Mouse (Mus musculus) stomach, embryonic 16.5 days (tissue): ENCODE data around the gene Lrrc8c. TPM values are rescaled to one million over a fixed set of nuclear protein-coding genes. Genes with fewer than 3 reads are reported as not detected.

Source experiments
- ATAC-seq: fragments of 200-750 bp; cut with Nextera tagmentation; 2 replicates; pipeline ENCODE4 v1.8.0; 2017; ENCODE audit warnings: moderate number of reproducible peaks, moderate TSS enrichment; ENCODE audit not compliant: insufficient read depth, low FRiP score
- H3K27ac ChIP-seq: fragments of 300-500 bp; sonication (generic); 2 replicates; pipeline ENCODE4 v1.5.1; 2014; ENCODE audit warnings: low read length
- H3K27me3 ChIP-seq: fragments of 300-500 bp; sonication (generic); 2 replicates; pipeline ENCODE4 v1.6.1; 2014; ENCODE audit warnings: low read length, control low read depth, mixed read lengths; ENCODE audit not compliant: control insufficient read depth, insufficient read depth
- H3K36me3 ChIP-seq: fragments of 300-500 bp; sonication (generic); 2 replicates; pipeline ENCODE4 v1.6.1; 2014; ENCODE audit warnings: low read length; ENCODE audit not compliant: control insufficient read depth, insufficient read depth
- H3K4me1 ChIP-seq: fragments of 300-500 bp; sonication (generic); 2 replicates; pipeline ENCODE4 v1.6.1; 2014; ENCODE audit warnings: low read length, control low read depth, mixed read lengths; ENCODE audit not compliant: control insufficient read depth, insufficient read depth
- H3K4me2 ChIP-seq: fragments of 300-500 bp; sonication (generic); 2 replicates; pipeline ENCODE4 v1.6.1; 2014; ENCODE audit warnings: low read depth, low read length, mixed read lengths
- H3K4me3 ChIP-seq: fragments of 300-500 bp; sonication (generic); replicated peaks from 2 replicates; pipeline ENCODE4 v1.5.1; 2014; ENCODE audit warnings: mild to moderate bottlenecking, low read length
- H3K9ac ChIP-seq: fragments of 300-500 bp; sonication (generic); 2 replicates; pipeline ENCODE4 v1.6.1; 2014; ENCODE audit warnings: low read length
- H3K9me3 ChIP-seq: fragments of 300-500 bp; sonication (generic); replicated peaks from 2 replicates; pipeline ENCODE4 v1.6.1; 2016; ENCODE audit warnings: low read length, control low read depth; ENCODE audit not compliant: control insufficient read depth
- WGBS: fragments of 180-500 bp; shearing (Covaris S2); extraction: QIAGEN DNeasy Blood & Tissue Kit; methylation state at CpG from one replicate; pipeline ENCODE4 v1.1.7; 2014; 5-methylcytosine and 5-hydroxymethylcytosine counted together
- polyA plus RNA-seq: library from polyadenylated mRNA; unstranded; fragments of >200 nt; fragmentation: Nextera tagmentation; extraction: Ambion mirVana; gene quantifications from 2 replicates; pipeline ENCODE4 v1.2.1, GENCODE M21; 2015

Lrrc8c gene
- polyA plus RNA-seq, 1 experiment from 2014 or later = 14.8 TPM

DNA sequence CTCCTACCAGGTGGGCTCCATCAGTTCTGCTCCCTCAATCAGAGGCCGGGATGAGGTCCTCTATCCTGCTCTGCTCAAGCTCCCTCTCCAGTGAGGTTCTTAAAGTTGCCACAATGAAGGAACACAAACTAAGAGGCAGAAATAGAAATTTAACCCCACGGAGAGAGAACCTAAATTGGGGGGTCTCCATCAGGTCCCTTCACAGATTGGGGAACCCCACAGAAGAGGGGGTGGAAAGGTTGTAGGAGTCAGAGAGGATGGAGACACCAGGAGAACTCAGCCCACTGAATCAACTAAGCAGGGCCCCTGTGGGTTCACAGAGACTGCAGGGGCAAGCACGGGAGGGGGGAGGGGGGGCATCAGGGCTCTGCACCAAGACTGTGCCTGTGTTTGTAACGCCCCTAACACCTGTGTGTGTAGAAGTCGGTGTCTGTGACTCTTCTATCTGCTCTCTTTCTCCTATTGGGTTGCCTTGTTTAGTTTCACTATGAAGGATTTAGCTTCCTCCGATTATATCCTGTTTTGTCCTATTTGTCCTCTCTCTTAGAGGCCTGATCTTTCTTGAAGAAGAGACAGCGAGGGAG, 96.8 kb downstream of the Lrrc8c start:
- no peaks in the 10 kb centered on the region for H3K36me3 ChIP-seq
- 52% methylated on average over 7 of the region's 7 CpGs for WGBS
- no peaks in the 10 kb centered on the region for H3K4me1 ChIP-seq
- ATAC-seq = no peak
- no peaks in the 10 kb centered on the region for H3K9me3 ChIP-seq
- H3K9ac ChIP-seq = no peak overlapping the region
- no peak overlapping the region for H3K27ac ChIP-seq
- H3K27me3 ChIP-seq = no peaks in the 10 kb centered on the region
- no peak overlapping the region for H3K4me2 ChIP-seq
- no peak overlapping the region for H3K4me3 ChIP-seq

GRCm38 (mm10) chr5:105616538-105616937, 97.3 kb downstream of the Lrrc8c start:
- Histone ChIP-seq H3K9ac (no peak overlapping the region), H3K27me3 (no peaks in the 10 kb centered on the region), H3K4me1 (no peaks in the 10 kb centered on the region), H3K9me3 (no peaks in the 10 kb centered on the region), H3K4me3 (no peak overlapping the region), H3K36me3 (no peaks in the 10 kb centered on the region), H3K4me2 (no peak overlapping the region), H3K27ac (no peak overlapping the region)
- no peak for ATAC-seq
- 70% methylated on average over 5 of the region's 5 CpGs for WGBS

DNA sequence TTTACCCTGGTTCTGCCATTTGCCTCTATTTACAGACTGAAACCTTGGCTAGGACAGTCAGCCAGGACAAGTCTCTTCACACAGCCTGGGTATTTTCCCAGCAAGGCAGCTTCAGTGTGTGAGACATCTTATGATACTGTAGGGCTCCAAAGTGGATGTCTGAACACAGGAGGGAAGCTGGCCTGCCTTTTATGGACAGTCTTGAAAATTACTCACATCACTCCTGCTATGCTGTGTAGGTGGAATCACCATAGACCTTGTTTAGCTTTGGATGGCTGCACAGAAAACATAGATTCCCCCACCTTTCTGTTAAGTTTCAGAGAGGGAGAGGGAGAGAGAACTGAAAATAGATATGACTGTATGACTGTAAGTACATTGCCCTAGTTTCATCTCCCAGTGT, 99.3 kb downstream of the Lrrc8c start:
- Histone ChIP-seq H3K27me3 (no peaks in the 10 kb centered on the region), H3K27ac (no peak overlapping the region), H3K9me3 (no peaks in the 10 kb centered on the region), H3K4me3 (no peak overlapping the region), H3K36me3 (no peaks in the 10 kb centered on the region), H3K4me2 (no peak overlapping the region), H3K4me1 (0 out of 2 replicates have a peak, but pooled peaks cover 2% of the 10 kb centered on the region), H3K9ac (no peak overlapping the region)
- ATAC-seq = no peak

GRCm38 (mm10) chr5:105619666-105620065, 100.5 kb downstream of the Lrrc8c start:
- no peak overlapping the region for H3K27ac ChIP-seq
- no peaks in the 10 kb centered on the region for H3K36me3 ChIP-seq
- WGBS = 88% methylated on average over 2 of the region's 2 CpGs

GRCm38 (mm10) chr5:105620505-105621116, 101.4 kb downstream of the Lrrc8c start:
- Histone ChIP-seq H3K27ac (no peak overlapping the region), H3K4me1 (0 out of 2 replicates have a peak, but pooled peaks cover 4% of the 10 kb centered on the region), H3K4me2 (no peak overlapping the region), H3K9me3 (no peaks in the 10 kb centered on the region), H3K36me3 (no peaks in the 10 kb centered on the region), H3K4me3 (no peak overlapping the region), H3K27me3 (no peaks in the 10 kb centered on the region), H3K9ac (no peak overlapping the region)
- 0 out of 2 replicates have a peak, but pooled peaks have one; percentile 38 for ATAC-seq
- 56% methylated on average over 6 of the region's 6 CpGs for WGBS

More at GRCm38 (mm10) chr5:105619666-105620065, 100.5 kb downstream of the Lrrc8c start:
- Histone ChIP-seq H3K4me2 (no peak overlapping the region), H3K9ac (no peak overlapping the region), H3K27me3 (no peaks in the 10 kb centered on the region), H3K9me3 (no peaks in the 10 kb centered on the region), H3K4me3 (no peak overlapping the region), H3K4me1 (0 out of 2 replicates have a peak, but pooled peaks cover 4% of the 10 kb centered on the region)
- ATAC-seq = no peak

- Histone ChIP-seq H3K36me3 (no peaks in the 10 kb centered on the region), H3K27me3 (no peaks in the 10 kb centered on the region), H3K4me1 (0 out of 2 replicates have a peak, but pooled peaks cover 4% of the 10 kb centered on the region), H3K27ac (peak overlapping the region; percentile 34; the same call in 1 of the 2 replicates), H3K4me2 (no peak overlapping the region), H3K9ac (no peak overlapping the region), H3K4me3 (no peak overlapping the region), H3K9me3 (no peaks in the 10 kb centered on the region)
- 44% methylated on average over 4 of the region's 4 CpGs for WGBS
- no peak for ATAC-seq
Observed at GRCm38 (mm10) chr5:105623074-105623713, 104.0 kb downstream of the Lrrc8c start.

- H3K9me3 ChIP-seq = no peaks in the 10 kb centered on the region
- WGBS = 83% methylated on average over 3 of the region's 3 CpGs
- ATAC-seq = no peak
- no peak overlapping the region for H3K4me2 ChIP-seq
- H3K9ac ChIP-seq = no peak overlapping the region
- H3K27ac ChIP-seq = peak overlapping the region; percentile 8; the same call in 1 of the 2 replicates
- 0 out of 2 replicates have a peak, but pooled peaks cover 4% of the 10 kb centered on the region for H3K4me1 ChIP-seq
- no peaks in the 10 kb centered on the region for H3K36me3 ChIP-seq
- H3K4me3 ChIP-seq = no peak overlapping the region
- no peaks in the 10 kb centered on the region for H3K27me3 ChIP-seq
Observed at GRCm38 (mm10) chr5:105624257-105624656, 105.1 kb downstream of the Lrrc8c start.

GRCm38 (mm10) chr5:105625504-105626150, 106.4 kb downstream of the Lrrc8c start:
- 0 out of 2 replicates have a peak, but pooled peaks cover 4% of the 10 kb centered on the region for H3K4me1 ChIP-seq
- no peak overlapping the region for H3K9ac ChIP-seq
- H3K9me3 ChIP-seq = no peaks in the 10 kb centered on the region
- H3K27ac ChIP-seq = no peak overlapping the region; the same call in 1 of the 2 replicates
- no peak overlapping the region for H3K4me3 ChIP-seq
- 62% methylated on average over 8 of the region's 8 CpGs for WGBS
- H3K27me3 ChIP-seq = no peaks in the 10 kb centered on the region
- H3K4me2 ChIP-seq = no peak overlapping the region
- ATAC-seq = no peak
- H3K36me3 ChIP-seq = no peaks in the 10 kb centered on the region

DNA sequence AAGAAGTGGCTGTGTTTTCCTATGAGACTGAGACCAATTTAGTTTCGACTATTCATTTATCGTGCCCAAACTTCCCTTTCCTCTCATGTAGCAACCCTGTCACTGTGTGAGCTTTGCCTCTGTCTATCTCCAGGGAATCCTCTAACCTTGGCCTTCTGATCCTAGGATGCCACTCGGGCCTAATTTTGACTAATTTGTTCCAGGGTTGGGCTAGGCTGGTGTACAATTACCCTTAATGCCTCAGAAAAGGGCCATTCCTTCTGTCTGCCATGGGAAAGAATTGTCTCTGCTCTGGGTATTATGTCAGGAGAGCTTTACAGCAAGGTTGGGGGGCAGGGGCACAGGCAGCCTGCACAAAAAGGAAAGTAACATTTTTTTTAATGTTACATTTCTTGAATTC, 107.2 kb downstream of the Lrrc8c start:
- Histone ChIP-seq H3K36me3 (no peaks in the 10 kb centered on the region), H3K4me3 (no peak overlapping the region), H3K27me3 (no peaks in the 10 kb centered on the region), H3K9me3 (no peaks in the 10 kb centered on the region), H3K9ac (no peak overlapping the region), H3K27ac (no peak overlapping the region; the same call in 1 of the 2 replicates), H3K4me1 (0 out of 2 replicates have a peak, but pooled peaks cover 4% of the 10 kb centered on the region), H3K4me2 (no peak overlapping the region)
- WGBS = 52% methylated on average over 3 of the region's 3 CpGs
- no peak for ATAC-seq
